Mouse (Mus musculus): ENCODE measurements around the gene Ppm1e. TPM values are rescaled to one million over a fixed set of nuclear protein-coding genes. Genes with fewer than 3 reads are reported as not detected.
A peak's percentile ranks its signal among the peaks of the same experiment; 100 is the strongest.

The Ppm1e gene
- total and polyA plus RNA-seq, 2 experiments from 2014 or later: 4.3 to 10.3 TPM

- no peak overlapping the region for H3K4me3 ChIP-seq (ENCODE audit: low read depth, low read length)
- H3K4me2 ChIP-seq (ENCODE audit: low read depth, low read length): no peak overlapping the region
- peaks cover 7% of the 10 kb centered on the region for H3K4me1 ChIP-seq (ENCODE audit: control insufficient read depth, insufficient read depth)
- ATAC-seq (ENCODE audit: insufficient read depth, low read depth) (no peak), DNase-seq (ENCODE audit: low spot score) (no peak)
- H3K36me3 ChIP-seq (replicated peaks; ENCODE audit: control insufficient read depth, insufficient read depth, low read length): no peaks in the 10 kb centered on the region
- 81% methylated on average over 2 of the region's 2 CpGs for WGBS
- H3K9ac ChIP-seq (replicated peaks; ENCODE audit: low read depth, low read length): no peak overlapping the region
- H3K27me3 ChIP-seq (ENCODE audit: control insufficient read depth, insufficient read depth, low read length): no peaks in the 10 kb centered on the region
- no peak overlapping the region for H3K27ac ChIP-seq (ENCODE audit: low read depth)
- H3K9me3 ChIP-seq (replicated peaks; ENCODE audit: control insufficient read depth, low read length): no peaks in the 10 kb centered on the region; the same call in 1 of the 2 replicates
- no peak for TF ChIP-seq EP300 (IDR thresholded peaks at IDR 0.05; ENCODE audit: low read depth)
- TF ChIP-seq CTCF (IDR thresholded peaks at IDR 0.05; ENCODE audit: low read depth): no peak
Measured at GRCm38 (mm10) chr11:87286194-87286593, 72.6 kb downstream of the Ppm1e start.

DNA sequence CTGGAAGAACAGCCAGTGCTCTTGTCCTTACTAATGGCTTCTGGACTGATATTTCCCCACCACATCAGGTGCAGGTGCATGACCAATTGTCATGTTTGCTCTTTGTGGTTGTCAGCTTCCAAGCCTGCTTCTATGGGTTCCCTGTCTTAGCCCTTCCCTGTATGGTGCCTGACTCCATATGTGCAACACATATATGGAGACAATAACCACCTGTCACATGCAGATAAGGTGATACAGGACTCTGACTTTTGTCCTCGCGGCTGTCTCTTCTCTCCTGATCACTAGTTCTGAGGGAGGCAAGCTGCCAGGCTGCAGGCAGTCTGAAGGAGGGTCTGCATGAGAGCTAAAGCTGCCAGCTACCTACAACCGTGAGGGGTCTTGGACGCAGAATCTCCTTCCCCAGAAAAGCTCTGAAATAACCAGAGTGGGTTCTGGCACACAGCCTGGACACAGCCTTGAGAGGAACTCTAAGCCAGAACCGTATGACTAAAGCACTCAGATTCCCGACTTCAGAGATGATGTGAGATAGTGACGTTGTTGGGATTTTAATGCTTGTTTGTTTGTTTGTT is 76.8 kb downstream of the Ppm1e start:
- Histone ChIP-seq H3K9me3 (replicated peaks; ENCODE audit: control insufficient read depth, low read length) (no peaks in the 10 kb centered on the region; the same call in 1 of the 2 replicates), H3K4me2 (ENCODE audit: low read depth, low read length) (no peak overlapping the region), H3K27me3 (ENCODE audit: control insufficient read depth, insufficient read depth, low read length) (no peaks in the 10 kb centered on the region), H3K4me1 (ENCODE audit: control insufficient read depth, insufficient read depth) (0 out of 2 replicates have a peak, but pooled peaks cover 1% of the 10 kb centered on the region), H3K27ac (ENCODE audit: low read depth) (no peak overlapping the region), H3K9ac (replicated peaks; ENCODE audit: low read depth, low read length) (no peak overlapping the region), H3K4me3 (ENCODE audit: low read depth, low read length) (no peak overlapping the region), H3K36me3 (replicated peaks; ENCODE audit: control insufficient read depth, insufficient read depth, low read length) (no peaks in the 10 kb centered on the region)
- WGBS: 43% methylated on average over 7 of the region's 7 CpGs
- TF ChIP-seq CTCF (IDR thresholded peaks at IDR 0.05; ENCODE audit: low read depth): no peak
- DNase-seq (ENCODE audit: low spot score) (no peak), ATAC-seq (ENCODE audit: insufficient read depth, low read depth) (no peak)

DNA sequence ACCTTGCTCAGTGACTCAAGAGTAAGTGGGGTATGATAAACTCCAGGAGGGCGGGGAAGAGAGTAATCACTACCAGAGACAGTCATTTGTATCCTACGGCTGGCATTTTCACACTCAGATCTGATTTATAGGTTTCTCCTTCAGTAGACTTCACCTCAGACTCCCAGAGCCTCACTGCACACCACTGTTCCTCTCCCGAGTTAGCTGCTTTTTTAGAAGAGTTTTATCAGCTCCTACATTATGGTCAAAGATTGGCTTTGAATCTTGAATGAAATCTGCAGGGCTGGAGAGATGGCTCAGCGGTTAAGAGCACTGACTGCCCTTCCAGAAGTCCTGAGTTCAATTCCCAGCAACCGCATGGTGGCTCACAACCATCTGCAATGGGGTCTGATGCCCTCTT is 79.4 kb downstream of the Ppm1e start:
- H3K27me3 ChIP-seq (ENCODE audit: control insufficient read depth, insufficient read depth, low read length): no peaks in the 10 kb centered on the region
- TF ChIP-seq CTCF (IDR thresholded peaks at IDR 0.05; ENCODE audit: low read depth) (no peak), EP300 (IDR thresholded peaks at IDR 0.05; ENCODE audit: low read depth) (no peak)
- 0 out of 2 replicates have a peak, but pooled peaks cover under 1% of the 10 kb centered on the region for H3K36me3 ChIP-seq (replicated peaks; ENCODE audit: control insufficient read depth, insufficient read depth, low read length)
- WGBS: 68% methylated on average over 5 of the region's 5 CpGs
- ATAC-seq (ENCODE audit: insufficient read depth, low read depth) (no peak), DNase-seq (ENCODE audit: low spot score) (no peak)
- H3K9me3 ChIP-seq (replicated peaks; ENCODE audit: control insufficient read depth, low read length): no peaks in the 10 kb centered on the region
- peaks cover 12% of the 10 kb centered on the region for H3K4me1 ChIP-seq (ENCODE audit: control insufficient read depth, insufficient read depth)
- H3K9ac ChIP-seq (replicated peaks; ENCODE audit: low read depth, low read length): no peak overlapping the region
- no peak overlapping the region for H3K4me3 ChIP-seq (ENCODE audit: low read depth, low read length)
- no peak overlapping the region for H3K27ac ChIP-seq (ENCODE audit: low read depth)
- H3K4me2 ChIP-seq (ENCODE audit: low read depth, low read length): no peak overlapping the region

- 64% methylated on average over 4 of the region's 4 CpGs for WGBS
- Histone ChIP-seq H3K36me3 (replicated peaks; ENCODE audit: control insufficient read depth, insufficient read depth, low read length) (0 out of 2 replicates have a peak, but pooled peaks cover 2% of the 10 kb centered on the region), H3K4me1 (ENCODE audit: control insufficient read depth, insufficient read depth) (peaks cover 12% of the 10 kb centered on the region), H3K27ac (ENCODE audit: low read depth) (no peak overlapping the region), H3K9me3 (replicated peaks; ENCODE audit: control insufficient read depth, low read length) (no peaks in the 10 kb centered on the region), H3K4me3 (ENCODE audit: low read depth, low read length) (no peak overlapping the region), H3K9ac (replicated peaks; ENCODE audit: low read depth, low read length) (no peak overlapping the region), H3K27me3 (ENCODE audit: control insufficient read depth, insufficient read depth, low read length) (no peaks in the 10 kb centered on the region), H3K4me2 (ENCODE audit: low read depth, low read length) (no peak overlapping the region)
- DNase-seq (ENCODE audit: low spot score) (no peak), ATAC-seq (ENCODE audit: insufficient read depth, low read depth) (no peak)
- TF ChIP-seq CTCF (IDR thresholded peaks at IDR 0.05; ENCODE audit: low read depth): no peak
- TF ChIP-seq EP300 (IDR thresholded peaks at IDR 0.05; ENCODE audit: low read depth): no peak
Measured at GRCm38 (mm10) chr11:87278807-87279206, 80.0 kb downstream of the Ppm1e start.

DNA sequence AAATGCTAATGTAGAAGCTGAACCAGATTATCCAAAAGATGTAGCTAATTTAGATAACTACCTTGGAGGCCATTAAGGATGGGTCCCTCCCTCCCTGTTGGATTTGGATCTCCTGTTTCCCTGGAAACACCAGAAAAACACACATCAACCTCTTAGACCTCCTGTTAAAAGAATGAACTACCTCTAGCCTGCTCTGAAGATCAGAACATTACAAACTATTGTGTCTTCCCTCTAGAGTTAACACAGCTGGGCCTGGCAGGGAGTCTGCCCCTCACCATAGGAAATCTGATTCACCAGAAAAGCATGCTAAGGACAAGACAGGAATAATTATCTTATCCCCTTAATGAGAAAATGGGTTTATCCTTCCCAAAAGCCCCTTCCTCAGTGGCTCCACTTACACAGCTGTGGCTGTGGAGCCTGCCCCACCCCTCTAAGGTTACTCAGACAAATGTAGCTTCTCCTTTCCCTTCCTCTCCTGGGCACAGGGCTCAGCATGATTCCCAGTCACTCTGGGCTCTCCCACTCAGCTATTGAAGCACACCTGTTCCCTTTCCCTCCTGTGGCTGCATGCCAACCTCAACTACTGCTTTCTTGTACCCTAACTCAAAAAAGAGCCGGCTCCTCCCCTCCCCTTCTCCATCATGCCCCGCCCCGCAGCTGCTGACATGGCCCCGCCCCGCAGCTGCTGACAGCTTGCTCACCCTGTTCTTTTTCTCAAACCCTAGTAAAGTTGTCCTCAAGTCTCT is 82.4 kb downstream of the Ppm1e start:
- H3K36me3 ChIP-seq (replicated peaks; ENCODE audit: control insufficient read depth, insufficient read depth, low read length): 0 out of 2 replicates have a peak, but pooled peaks cover 2% of the 10 kb centered on the region
- H3K27me3 ChIP-seq (ENCODE audit: control insufficient read depth, insufficient read depth, low read length): no peaks in the 10 kb centered on the region
- peak overlapping the region; percentile 15; the same call in 1 of the 2 replicates for H3K4me2 ChIP-seq (ENCODE audit: low read depth, low read length)
- H3K4me3 ChIP-seq (ENCODE audit: low read depth, low read length): no peak overlapping the region
- no peak for ATAC-seq (ENCODE audit: insufficient read depth, low read depth)
- TF ChIP-seq CTCF (IDR thresholded peaks at IDR 0.05; ENCODE audit: low read depth): no peak
- TF ChIP-seq EP300 (IDR thresholded peaks at IDR 0.05; ENCODE audit: low read depth): no peak
- 0 out of 2 replicates have a peak, but pooled peaks cover 3% of the 10 kb centered on the region for H3K9me3 ChIP-seq (replicated peaks; ENCODE audit: control insufficient read depth, low read length)
- 16% methylated on average over 5 of the region's 5 CpGs for WGBS
- no peak overlapping the region for H3K9ac ChIP-seq (replicated peaks; ENCODE audit: low read depth, low read length)
- peaks cover 12% of the 10 kb centered on the region for H3K4me1 ChIP-seq (ENCODE audit: control insufficient read depth, insufficient read depth)
- DNase-seq (ENCODE audit: low spot score): no peak
- no peak overlapping the region; the same call in 1 of the 2 replicates for H3K27ac ChIP-seq (ENCODE audit: low read depth)

Measured in heart, postnatal 0 days (tissue).